Mouse (Mus musculus) kidney, adult 2 months (tissue): ENCODE measurements around the gene Ndufb10.

ENCODE experiments used
- CTCF ChIP-seq: fragments of 200-500 bp; conservative IDR thresholded peaks from 2 replicates; pipeline ENCODE4 v1.5.1; 2011; ENCODE audit warnings: low read depth, mild to moderate bottlenecking, control low read depth, low read length, moderate library complexity, mixed read lengths; ENCODE audit not compliant: insufficient read depth, insufficient read length
- POLR2A ChIP-seq: fragments of 200-500 bp; IDR thresholded peaks from one replicate; pipeline ENCODE4 v1.6.1; 2011; ENCODE audit warnings: low read depth, low read length, control low read depth

- TF ChIP-seq POLR2A (no peak), CTCF (peak; percentile 44)
Observed at GRCm38 (mm10) chr17:24737135-24737810, 13.0 kb upstream of the Ndufb10 start.
